Mouse (Mus musculus) G1E-ER4 (cell line): ENCODE results near the gene Csnk1d. TPM values are rescaled to one million over a fixed set of nuclear protein-coding genes. Genes with fewer than 3 reads are reported as not detected.
A peak's percentile ranks its signal among the peaks of the same experiment; 100 is the strongest.

Source experiments
- GATA1 ChIP-seq: IDR thresholded peaks from one replicate; pipeline ENCODE4 v1.8.0; 2012; ENCODE audit warnings: low read length, inconsistent platforms
- polyA plus RNA-seq: library from polyadenylated mRNA; stranded (reverse); fragments of >175 nt; gene quantifications from 2 replicates; pipeline ENCODE4 v1.2.3, GENCODE M21; 2012

The Csnk1d gene
- polyA plus RNA-seq, 1 experiment = 204 TPM

DNA sequence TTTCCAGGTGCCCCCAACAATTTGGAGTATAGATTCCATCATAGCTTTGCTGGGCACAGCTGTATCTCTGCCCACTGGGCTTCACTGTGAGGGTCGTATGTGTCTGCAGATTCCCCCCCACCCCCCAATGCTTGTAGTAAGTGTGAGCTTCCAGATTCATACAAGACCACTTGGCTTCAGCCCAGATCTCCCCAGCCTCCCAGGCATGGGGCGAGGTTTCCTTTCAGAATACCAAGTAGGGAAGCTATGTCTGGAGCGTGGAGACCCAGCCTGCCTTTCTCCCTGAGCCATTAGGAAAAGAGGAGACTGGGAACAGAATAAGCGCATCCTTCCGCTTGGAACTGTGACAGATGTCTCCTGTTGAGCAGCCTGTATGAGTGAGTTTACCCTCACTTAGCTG lies 2.5 kb upstream of the Csnk1d start:
- TF ChIP-seq GATA1 = no peak

- no peak for TF ChIP-seq GATA1
These were observed 1.9 kb upstream of the Csnk1d start for GRCm38 (mm10) chr11:120993080-120993479.

GRCm38 (mm10) chr11:120991791-120992190 lies 661 bp upstream of the Csnk1d start:
- no peak for TF ChIP-seq GATA1

- TF ChIP-seq GATA1 = no peak
These were observed 876 bp downstream of the Csnk1d start for GRCm38 (mm10) chr11:120990126-120990781.

GRCm38 (mm10) chr11:120989523-120989922 lies 1.6 kb downstream of the Csnk1d start:
- no peak for TF ChIP-seq GATA1

DNA sequence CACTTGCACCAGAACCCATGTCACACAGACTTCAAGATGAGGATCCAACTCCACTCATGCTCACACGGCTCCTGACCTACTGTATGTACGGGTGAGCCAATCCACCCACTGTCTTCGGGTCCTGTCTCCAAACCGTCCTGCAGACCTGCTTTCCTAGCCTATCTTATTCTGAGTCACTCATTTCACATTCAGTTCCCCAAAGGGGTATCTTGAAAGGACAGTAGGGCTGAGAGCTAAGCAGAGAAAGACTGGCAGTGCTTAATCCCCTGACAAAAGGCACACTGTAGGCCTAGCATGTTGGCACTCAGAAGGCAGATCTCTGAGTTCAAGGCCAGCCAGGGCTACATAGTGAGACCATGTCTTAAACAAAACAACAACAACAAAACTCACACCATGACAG lies 2.7 kb downstream of the Csnk1d start:
- no peak for TF ChIP-seq GATA1

- no peak for TF ChIP-seq GATA1
These were observed 3.5 kb downstream of the Csnk1d start for GRCm38 (mm10) chr11:120987608-120988007.

DNA sequence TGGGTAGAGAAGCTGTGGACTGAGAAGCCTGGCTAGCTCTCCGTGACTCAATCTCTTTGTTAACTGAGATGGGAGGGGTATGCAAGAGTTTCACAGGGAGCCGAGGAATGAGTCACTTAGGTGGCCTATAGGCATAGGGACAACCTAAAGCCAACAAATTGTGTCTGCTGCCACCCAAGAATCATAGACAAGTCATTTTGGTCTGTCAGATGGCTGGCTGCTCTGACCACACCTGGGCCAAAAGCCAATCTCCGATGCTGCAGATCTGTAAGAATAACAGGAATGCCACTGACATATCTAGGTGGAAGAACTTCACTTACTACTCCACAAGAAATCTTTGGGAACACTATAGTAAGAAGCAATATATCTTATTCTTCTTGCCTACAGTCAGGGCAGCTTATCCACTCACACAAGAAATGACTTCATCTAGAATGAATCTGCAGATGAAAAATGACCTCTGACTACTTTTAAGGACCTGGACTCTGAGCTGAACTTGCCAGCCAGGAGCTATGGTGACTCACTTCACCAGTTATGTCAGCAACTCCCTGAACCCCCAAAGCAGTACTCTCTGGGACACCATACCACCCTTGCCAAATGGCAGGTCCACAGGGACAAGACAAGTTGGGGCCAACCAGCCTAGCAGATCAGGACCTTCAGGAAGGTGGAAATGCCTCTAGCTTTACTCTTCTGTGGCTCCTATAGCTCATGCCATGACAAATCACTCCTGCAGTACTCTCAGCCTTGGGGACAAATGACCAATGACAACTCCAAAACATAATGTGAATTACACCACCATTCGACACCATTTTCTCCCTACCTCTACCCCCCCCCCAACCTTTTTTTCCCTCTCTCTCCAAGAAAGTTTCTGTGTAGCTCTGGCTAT lies 6.4 kb downstream of the Csnk1d start:
- TF ChIP-seq GATA1 = no peak

GRCm38 (mm10) chr11:120982459-120982858 lies 8.7 kb downstream of the Csnk1d start:
- no peak for TF ChIP-seq GATA1

GRCm38 (mm10) chr11:120981661-120982060 lies 9.5 kb downstream of the Csnk1d start:
- no peak for TF ChIP-seq GATA1

GRCm38 (mm10) chr11:120980427-120981035 lies 10.6 kb downstream of the Csnk1d start:
- peak; percentile 92 for TF ChIP-seq GATA1

GRCm38 (mm10) chr11:120979711-120980426 lies 11.3 kb downstream of the Csnk1d start:
- no peak for TF ChIP-seq GATA1

DNA sequence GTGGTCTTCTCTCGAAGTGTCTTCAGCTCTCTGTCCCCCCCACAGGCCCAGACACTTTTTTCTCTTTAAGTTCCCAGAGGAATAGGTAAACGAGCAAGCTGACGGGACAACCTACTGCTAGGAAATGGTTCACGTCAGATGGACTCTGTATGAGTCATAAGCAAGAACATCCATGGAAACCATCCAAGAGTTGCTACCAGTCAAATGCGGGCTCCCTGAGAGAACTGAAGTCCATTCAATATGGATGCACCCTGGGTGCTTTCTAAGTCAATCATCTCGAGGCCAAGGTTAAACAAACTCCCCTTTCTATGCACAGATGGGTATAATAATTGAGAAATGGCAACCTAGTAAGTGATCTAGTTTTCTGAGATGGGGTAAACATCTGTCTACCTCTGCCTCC lies 17.8 kb downstream of the Csnk1d start:
- no peak for TF ChIP-seq GATA1

- no peak for TF ChIP-seq GATA1
These were observed 19.9 kb downstream of the Csnk1d start for GRCm38 (mm10) chr11:120971237-120971636.

- no peak for TF ChIP-seq GATA1
These were observed 21.4 kb downstream of the Csnk1d start for GRCm38 (mm10) chr11:120969742-120970141.

DNA sequence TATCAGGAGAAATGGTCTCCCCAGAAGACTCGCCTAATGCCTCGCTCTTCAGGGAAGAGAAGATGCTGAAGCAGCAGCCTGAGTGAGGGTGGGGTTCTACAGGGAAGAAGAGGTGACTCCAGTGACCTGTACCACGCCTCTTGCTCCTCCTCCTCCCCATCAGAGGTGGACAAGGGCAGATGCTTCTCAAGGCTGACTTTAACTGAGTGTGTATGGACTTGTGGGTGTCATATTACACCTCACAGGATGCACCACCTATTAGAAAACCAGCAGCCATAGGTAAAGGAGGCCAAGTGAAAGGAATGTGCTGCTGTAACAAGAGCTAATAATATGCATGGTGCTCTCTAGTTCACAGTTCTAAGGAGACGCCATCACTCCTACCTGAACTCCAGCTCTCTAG lies 25.5 kb downstream of the Csnk1d start:
- no peak for TF ChIP-seq GATA1
